18 mouse cellular contexts compared by ENCODE assay signal in genomic region chr5:139520069-139520834, GRCm38 (mm10). TPM values are rescaled to one million over a fixed set of nuclear protein-coding genes. Genes with fewer than 3 reads are reported as not detected.
A peak's percentile ranks its signal among the peaks of the same experiment; 100 is the strongest.
DNase-seq lines count a peak whose midpoint lies in the region; ATAC-seq and TF ChIP-seq lines count a peak whose summit lies in the region.
"Had no signal": no experiment of that assay in that cellular context is flagged by ENCODE, and none has a peak within 500 bp of the region (broad histone marks: within the 10 kb centered on the region; RNA-seq: fewer than 3 reads in every experiment).

No protein-coding gene starts in this region.

- H3K9ac ChIP-seq in forebrain, embryonic 13.5 days = no peak overlapping the region
- no peak overlapping the region; the same call in 1 of the 2 replicates for H3K9ac ChIP-seq in forebrain, embryonic 15.5 days (replicated peaks)
- H3K9ac ChIP-seq: liver, embryonic 15.5 days; midbrain, embryonic 15.5 days had no signal

- no peak for ATAC-seq in forebrain, embryonic 13.5 days
- no peak for ATAC-seq in forebrain, embryonic 15.5 days (replicated peaks)
- ATAC-seq: inflammation-experienced regulatory T-cells, adult 6 months; midbrain, embryonic 15.5 days had no signal

- no peaks in the 10 kb centered on the region for H3K9me3 ChIP-seq in forebrain, embryonic 10.5 days
- no peaks in the 10 kb centered on the region for H3K9me3 ChIP-seq in forebrain, embryonic 13.5 days (replicated peaks)
- no peaks in the 10 kb centered on the region for H3K9me3 ChIP-seq in heart, embryonic 10.5 days
- H3K9me3 ChIP-seq in forebrain, embryonic 15.5 days = no peaks in the 10 kb centered on the region
- H3K9me3 ChIP-seq: G1E; liver, embryonic 15.5 days; midbrain, embryonic 15.5 days had no signal

- peak overlapping the region; percentile 15; the same call in 1 of the 2 replicates for H3K27ac ChIP-seq in forebrain, embryonic 10.5 days
- no peak overlapping the region for H3K27ac ChIP-seq in forebrain, embryonic 13.5 days
- H3K27ac ChIP-seq in heart, embryonic 10.5 days = 0 out of 2 replicates have a peak overlapping the region, but pooled peaks have one; percentile 16
- H3K27ac ChIP-seq in layer of hippocampus, adult 2 months = no peak overlapping the region
- H3K27ac ChIP-seq in forebrain, embryonic 15.5 days (replicated peaks) = no peak overlapping the region
- H3K27ac ChIP-seq: kidney, postnatal 0 days; liver, embryonic 15.5 days; macrophage; midbrain, embryonic 15.5 days had no signal

- TF ChIP-seq CTCF in layer of hippocampus, adult 2 months (conservative IDR thresholded peaks at IDR 0.05) = no peak

- 72% methylated on average over 14 of the region's 14 CpGs for WGBS in forebrain, embryonic 10.5 days
- 45% methylated on average over 14 of the region's 14 CpGs for WGBS in forebrain, embryonic 13.5 days
- 49% methylated on average over 14 of the region's 14 CpGs for WGBS in heart, embryonic 10.5 days
- WGBS in forebrain, embryonic 15.5 days = 37% methylated on average over 14 of the region's 14 CpGs

- peaks cover 6% of the 10 kb centered on the region; the same call in 1 of the 2 replicates for H3K4me1 ChIP-seq in forebrain, embryonic 10.5 days
- peaks cover 10% of the 10 kb centered on the region for H3K4me1 ChIP-seq in forebrain, embryonic 13.5 days
- H3K4me1 ChIP-seq in heart, embryonic 10.5 days = peaks cover 5% of the 10 kb centered on the region; the same call in 1 of the 2 replicates
- peaks cover 16% of the 10 kb centered on the region for H3K4me1 ChIP-seq in forebrain, embryonic 15.5 days
- H3K4me1 ChIP-seq: liver, embryonic 15.5 days had no signal

- intact Hi-C loops in heart, postnatal 36 days (cut with DNase I) = no loop called here

- H3K27me3 ChIP-seq in forebrain, embryonic 10.5 days (ENCODE audit: poor library complexity, severe bottlenecking) = peaks cover 25% of the 10 kb centered on the region
- peaks cover 21% of the 10 kb centered on the region for H3K27me3 ChIP-seq in forebrain, embryonic 13.5 days
- peaks cover 59% of the 10 kb centered on the region for H3K27me3 ChIP-seq in heart, embryonic 10.5 days (ENCODE audit: insufficient read depth, poor library complexity, severe bottlenecking)
- peaks cover 12% of the 10 kb centered on the region for H3K27me3 ChIP-seq in forebrain, embryonic 15.5 days

- no peaks in the 10 kb centered on the region for H3K36me3 ChIP-seq in forebrain, embryonic 10.5 days (replicated peaks)
- H3K36me3 ChIP-seq in forebrain, embryonic 13.5 days (ENCODE audit: poor library complexity, severe bottlenecking) = no peaks in the 10 kb centered on the region
- no peaks in the 10 kb centered on the region for H3K36me3 ChIP-seq in heart, embryonic 10.5 days
- H3K36me3 ChIP-seq in forebrain, embryonic 15.5 days = no peaks in the 10 kb centered on the region
- H3K36me3 ChIP-seq: G1E; liver, embryonic 15.5 days; midbrain, embryonic 15.5 days had no signal

- no peak overlapping the region for H3K4me3 ChIP-seq in forebrain, embryonic 10.5 days
- no peak overlapping the region for H3K4me3 ChIP-seq in forebrain, embryonic 13.5 days
- no peak overlapping the region for H3K4me3 ChIP-seq in heart, embryonic 10.5 days
- no peak overlapping the region for H3K4me3 ChIP-seq in layer of hippocampus, adult 2 months
- H3K4me3 ChIP-seq in forebrain, embryonic 15.5 days = no peak overlapping the region
- H3K4me3 ChIP-seq: liver, embryonic 15.5 days; midbrain, embryonic 15.5 days had no signal

- no peak overlapping the region for H3K4me2 ChIP-seq in forebrain, embryonic 13.5 days
- no peak overlapping the region for H3K4me2 ChIP-seq in forebrain, embryonic 15.5 days (replicated peaks)
- H3K4me2 ChIP-seq: liver, embryonic 15.5 days; midbrain, embryonic 15.5 days had no signal

- DNase-seq in forebrain, embryonic 10.5 days (ENCODE audit: extremely low spot score, low spot score) = no peak
- DNase-seq in right cerebral cortex, postnatal 10 days (ENCODE audit: low spot score in 2 of 2) = peak; percentile 67 to 72
- no peak for DNase-seq in right cerebral cortex, postnatal 25 days
- no peak for DNase-seq in heart, embryonic 10.5 days (ENCODE audit: low spot score)
- DNase-seq in heart, postnatal 36 days = peak; percentile 41 to 58
- DNase-seq in layer of hippocampus, adult 2 months (ENCODE audit: low spot score in 2 of 2) = no peak
- DNase-seq: adrenal gland, postnatal 25 days had no signal

RNA-seq across cellular contexts. Expression of gene Uncx, which starts 23.0 kb away (rescaled TPM):
- 7.7 and 9.4 TPM in 2 replicates for polyA plus RNA-seq in forebrain, embryonic 10.5 days (2016; fragmentation: Nextera tagmentation; extraction: Ambion mirVana)
- polyA plus RNA-seq in forebrain, embryonic 13.5 days (2015; fragmentation: Nextera tagmentation; extraction: Ambion mirVana) = 8.5 and 18.1 TPM in 2 replicates
- polyA plus RNA-seq in heart, embryonic 10.5 days (2016; fragmentation: Nextera tagmentation; extraction: Ambion mirVana) = 0.18 TPM in 1 of 2 replicates, not detected in the other
- total RNA-seq in heart, postnatal 36 days (2021) = not detected
- not detected for total RNA-seq in layer of hippocampus, adult 2 months (2021)
- 4.2 and 4.8 TPM in 2 replicates for polyA plus RNA-seq in forebrain, embryonic 15.5 days (2015; fragmentation: Nextera tagmentation; extraction: Ambion mirVana)
- total RNA-seq: adrenal gland, postnatal 25 days; G1E; hematopoietic stem cell, adult 5-6 weeks; layer of hippocampus, postnatal 25 days had no signal
- polyA plus RNA-seq: C2C12; G1E; inflammation-experienced regulatory T-cells, adult 6 months; liver, embryonic 15.5 days; macrophage had no signal

RNA-seq across cellular contexts. Expression of gene Zfand2a, which starts 35.9 kb away (rescaled TPM):
- 9.6 and 10.2 TPM in 2 replicates for polyA plus RNA-seq in forebrain, embryonic 10.5 days (2016; fragmentation: Nextera tagmentation; extraction: Ambion mirVana)
- 8.9 and 9.5 TPM in 2 replicates for polyA plus RNA-seq in forebrain, embryonic 13.5 days (2015; fragmentation: Nextera tagmentation; extraction: Ambion mirVana)
- 10.7 and 12.6 TPM in 2 replicates for polyA plus RNA-seq in heart, embryonic 10.5 days (2016; fragmentation: Nextera tagmentation; extraction: Ambion mirVana)
- total RNA-seq in heart, postnatal 36 days (2021) = 10 to 100 TPM; 14.0 to 17.9 TPM
- 10 to 100 TPM; 56.5 to 63.1 TPM for total RNA-seq in layer of hippocampus, adult 2 months (2021)
- 14.2 and 17.5 TPM in 2 replicates for polyA plus RNA-seq in forebrain, embryonic 15.5 days (2015; fragmentation: Nextera tagmentation; extraction: Ambion mirVana)

RNA-seq across cellular contexts. Expression of gene 3110082I17Rik, which starts 59.9 kb away (rescaled TPM):
- 69.4 and 70.5 TPM in 2 replicates for polyA plus RNA-seq in forebrain, embryonic 10.5 days (2016; fragmentation: Nextera tagmentation; extraction: Ambion mirVana)
- polyA plus RNA-seq in forebrain, embryonic 13.5 days (2015; fragmentation: Nextera tagmentation; extraction: Ambion mirVana) = 26.8 and 29.0 TPM in 2 replicates
- polyA plus RNA-seq in heart, embryonic 10.5 days (2016; fragmentation: Nextera tagmentation; extraction: Ambion mirVana) = 29.2 and 40.9 TPM in 2 replicates
- 1 to 10 TPM; 4.7 to 5.5 TPM for total RNA-seq in heart, postnatal 36 days (2021)
- total RNA-seq in layer of hippocampus, adult 2 months (2021) = 10 to 100 TPM; 17.1 to 18.1 TPM
- polyA plus RNA-seq in forebrain, embryonic 15.5 days (2015; fragmentation: Nextera tagmentation; extraction: Ambion mirVana) = 20.4 and 21.0 TPM in 2 replicates

Comparison
In these comparisons a context has a peak if more than half of its experiments do, and no peak if none do; other contexts are left out.
1. DNase-seq: peak in right cerebral cortex, postnatal 10 days (2 of 2) and heart, postnatal 36 days (2 of 2); none in forebrain, embryonic 10.5 days (single experiment), right cerebral cortex, postnatal 25 days (single experiment), heart, embryonic 10.5 days (single experiment) and layer of hippocampus, adult 2 months (0 of 2).
2. H3K27ac ChIP-seq: peak in forebrain, embryonic 10.5 days (single experiment) and heart, embryonic 10.5 days (single experiment); none in forebrain, embryonic 13.5 days (single experiment), layer of hippocampus, adult 2 months (single experiment) and forebrain, embryonic 15.5 days (single experiment).